Mouse (Mus musculus): ENCODE data around the gene Dyrk1b. TPM values are rescaled to one million over a fixed set of nuclear protein-coding genes. Genes with fewer than 3 reads are reported as not detected.
"Not testable (repeated sequence)": the region's sequence is repeated elsewhere in the genome, so short reads cannot be mapped to it uniquely, and the experiment has no call there.

Gene Dyrk1b
- total RNA-seq, 2 experiments from 2014 or later = 1.2 to 2.1 TPM

GRCm38 (mm10) chr7:28191903-28192302 is 12.6 kb downstream of the Dyrk1b start:
- peak; percentile 81 for ATAC-seq (replicated peaks; ENCODE audit: poor library complexity)

GRCm38 (mm10) chr7:28195414-28196098 is 16.3 kb downstream of the Dyrk1b start:
- ATAC-seq (replicated peaks; ENCODE audit: poor library complexity) = no peak

- ATAC-seq (replicated peaks; ENCODE audit: poor library complexity) = no peak
Observed at GRCm38 (mm10) chr7:28196528-28196927, 17.3 kb downstream of the Dyrk1b start.

- no peak for ATAC-seq (replicated peaks; ENCODE audit: poor library complexity)
Observed at GRCm38 (mm10) chr7:28199054-28199453, 19.8 kb downstream of the Dyrk1b start.

GRCm38 (mm10) chr7:28203207-28204108 is 24.2 kb downstream of the Dyrk1b start:
- ATAC-seq (replicated peaks; ENCODE audit: poor library complexity) = no peak

GRCm38 (mm10) chr7:28206044-28206600 is 26.9 kb downstream of the Dyrk1b start:
- no peak for ATAC-seq (replicated peaks; ENCODE audit: poor library complexity)

GRCm38 (mm10) chr7:28208396-28208987 is 29.2 kb downstream of the Dyrk1b start:
- ATAC-seq (replicated peaks; ENCODE audit: poor library complexity) = no peak

GRCm38 (mm10) chr7:28208988-28209508 is 29.8 kb downstream of the Dyrk1b start:
- peak; percentile 85 for ATAC-seq (replicated peaks; ENCODE audit: poor library complexity)

GRCm38 (mm10) chr7:28210731-28211130 is 31.5 kb downstream of the Dyrk1b start:
- no peak for ATAC-seq (replicated peaks; ENCODE audit: poor library complexity)

- ATAC-seq (replicated peaks; ENCODE audit: poor library complexity) = peak; percentile 96
Observed at GRCm38 (mm10) chr7:28214142-28214541, 34.9 kb downstream of the Dyrk1b start.

- ATAC-seq (replicated peaks; ENCODE audit: poor library complexity) = not testable (repeated sequence)
Observed at GRCm38 (mm10) chr7:28215950-28216349, 36.7 kb downstream of the Dyrk1b start.

- not testable (repeated sequence) for ATAC-seq (replicated peaks; ENCODE audit: poor library complexity)
Observed at GRCm38 (mm10) chr7:28217811-28218210, 38.5 kb downstream of the Dyrk1b start.

GRCm38 (mm10) chr7:28218951-28219740 is 39.9 kb downstream of the Dyrk1b start:
- ATAC-seq (replicated peaks; ENCODE audit: poor library complexity) = not testable (repeated sequence)

GRCm38 (mm10) chr7:28226836-28227235 is 47.6 kb downstream of the Dyrk1b start:
- not testable (repeated sequence) for ATAC-seq (replicated peaks; ENCODE audit: poor library complexity)

GRCm38 (mm10) chr7:28227421-28227820 is 48.2 kb downstream of the Dyrk1b start:
- ATAC-seq (replicated peaks; ENCODE audit: poor library complexity) = not testable (repeated sequence)

Other genes starting within 250 kb of the Dyrk1b start
- 12.9 and 17.9 TPM in 2 replicates for gene Zfp780b, start 200.3 kb upstream of the Dyrk1b start, total RNA-seq (2015)
- gene Zfp780b, start 200.3 kb upstream of the Dyrk1b start, total RNA-seq (2017) = 11.4 and 14.4 TPM in 2 replicates
- 6.0 and 7.8 TPM in 2 replicates for gene Zfp850, start 165.4 kb upstream of the Dyrk1b start, total RNA-seq (2015)
- 5.4 and 13.1 TPM in 2 replicates for gene Zfp850, start 165.4 kb upstream of the Dyrk1b start, total RNA-seq (2017)
- gene Psmc4, start 129.4 kb upstream of the Dyrk1b start, total RNA-seq (2015) = 151 and 170 TPM in 2 replicates
- gene Psmc4, start 129.4 kb upstream of the Dyrk1b start, total RNA-seq (2017) = 142 and 166 TPM in 2 replicates
- not detected in 2 replicates for gene Fcgbp, start 108.2 kb upstream of the Dyrk1b start, total RNA-seq (2015)
- gene Fcgbp, start 108.2 kb upstream of the Dyrk1b start, total RNA-seq (2017) = not detected in 2 replicates
- gene 9530053A07Rik, start 50.0 kb upstream of the Dyrk1b start, total RNA-seq (2015) = not detected in 2 replicates
- gene 9530053A07Rik, start 50.0 kb upstream of the Dyrk1b start, total RNA-seq (2017) = not detected in 2 replicates
- gene Fbl, start 9.8 kb upstream of the Dyrk1b start, total RNA-seq (2015) = 164 and 172 TPM in 2 replicates
- gene Fbl, start 9.8 kb upstream of the Dyrk1b start, total RNA-seq (2017) = 207 and 270 TPM in 2 replicates
- 1.9 and 2.9 TPM in 2 replicates for gene Eid2, start 88.4 kb downstream of the Dyrk1b start, total RNA-seq (2015)
- gene Eid2, start 88.4 kb downstream of the Dyrk1b start, total RNA-seq (2017) = 3.5 TPM in 2 replicates
- gene Eid2b, start 98.3 kb downstream of the Dyrk1b start, total RNA-seq (2015) = 3.6 and 4.5 TPM in 2 replicates
- 1.6 and 2.7 TPM in 2 replicates for gene Eid2b, start 98.3 kb downstream of the Dyrk1b start, total RNA-seq (2017)
- gene Selenov, start 111.7 kb downstream of the Dyrk1b start, total RNA-seq (2015) = not detected in 2 replicates
- gene Selenov, start 111.7 kb downstream of the Dyrk1b start, total RNA-seq (2017) = not detected in 2 replicates
- not detected in 2 replicates for gene Dll3, start 122.8 kb downstream of the Dyrk1b start, total RNA-seq (2015)
- gene Dll3, start 122.8 kb downstream of the Dyrk1b start, total RNA-seq (2017) = 0.25 and 0.34 TPM in 2 replicates
- 41.2 and 45.2 TPM in 2 replicates for gene Timm50, start 132.6 kb downstream of the Dyrk1b start, total RNA-seq (2015)
- gene Timm50, start 132.6 kb downstream of the Dyrk1b start, total RNA-seq (2017) = 37.6 and 51.9 TPM in 2 replicates
- gene Supt5, start 159.3 kb downstream of the Dyrk1b start, total RNA-seq (2015) = 44.5 and 67.5 TPM in 2 replicates
- 64.6 and 68.9 TPM in 2 replicates for gene Supt5, start 159.3 kb downstream of the Dyrk1b start, total RNA-seq (2017)
- 3,279 and 3,562 TPM in 2 replicates for gene Rps16, start 171.2 kb downstream of the Dyrk1b start, total RNA-seq (2015)
- gene Rps16, start 171.2 kb downstream of the Dyrk1b start, total RNA-seq (2017) = 756 and 903 TPM in 2 replicates
- 2.9 and 4.3 TPM in 2 replicates for gene Plekhg2, start 193.1 kb downstream of the Dyrk1b start, total RNA-seq (2015)
- gene Plekhg2, start 193.1 kb downstream of the Dyrk1b start, total RNA-seq (2017) = 2.0 and 2.1 TPM in 2 replicates
- gene Zfp36, start 200.8 kb downstream of the Dyrk1b start, total RNA-seq (2015) = 87.3 and 149 TPM in 2 replicates
- 26.0 and 46.4 TPM in 2 replicates for gene Zfp36, start 200.8 kb downstream of the Dyrk1b start, total RNA-seq (2017)
- gene Med29, start 213.2 kb downstream of the Dyrk1b start, total RNA-seq (2015) = 30.6 and 36.8 TPM in 2 replicates
- gene Med29, start 213.2 kb downstream of the Dyrk1b start, total RNA-seq (2017) = 18.0 and 21.1 TPM in 2 replicates
- 63.9 and 89.2 TPM in 2 replicates for gene Paf1, start 213.5 kb downstream of the Dyrk1b start, total RNA-seq (2015)
- 146 and 184 TPM in 2 replicates for gene Paf1, start 213.5 kb downstream of the Dyrk1b start, total RNA-seq (2017)

Measured in megakaryocyte progenitor cell, adult 5-6 weeks (primary cell).